Mouse (Mus musculus): ENCODE measurements around the gene Arl13a. TPM values are rescaled to one million over a fixed set of nuclear protein-coding genes. Genes with fewer than 3 reads are reported as not detected.
"Not testable (repeated sequence)": the region's sequence is repeated elsewhere in the genome, so short reads cannot be mapped to it uniquely, and the experiment has no call there.

Gene Arl13a
- not detected for total RNA-seq (2021)

DNA sequence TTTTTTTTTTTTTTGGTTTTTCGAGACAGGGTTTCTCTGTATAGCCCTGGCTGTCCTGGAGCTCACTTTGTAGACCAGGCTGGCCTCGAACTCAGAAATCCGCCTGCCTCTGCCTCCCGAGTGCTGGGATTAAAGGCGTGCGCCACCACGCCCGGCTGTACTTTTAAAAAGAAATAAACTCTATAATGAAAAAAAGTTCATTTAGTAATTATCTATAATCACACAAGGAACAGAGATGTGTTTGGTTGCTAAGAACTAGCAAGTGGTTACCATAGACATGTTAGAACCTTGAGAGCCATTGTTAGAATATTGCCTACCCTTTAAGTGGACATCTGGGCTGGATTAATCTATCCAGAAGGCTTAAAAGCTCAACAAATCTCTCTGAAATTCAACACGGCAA lies at the start of gene Arl13a:
Arl13a (plus strand) TSS at position 301 of the 400 bp plus-strand sequence.
- intact Hi-C loops (cut with DNase I): not testable (repeated sequence)

DNA sequence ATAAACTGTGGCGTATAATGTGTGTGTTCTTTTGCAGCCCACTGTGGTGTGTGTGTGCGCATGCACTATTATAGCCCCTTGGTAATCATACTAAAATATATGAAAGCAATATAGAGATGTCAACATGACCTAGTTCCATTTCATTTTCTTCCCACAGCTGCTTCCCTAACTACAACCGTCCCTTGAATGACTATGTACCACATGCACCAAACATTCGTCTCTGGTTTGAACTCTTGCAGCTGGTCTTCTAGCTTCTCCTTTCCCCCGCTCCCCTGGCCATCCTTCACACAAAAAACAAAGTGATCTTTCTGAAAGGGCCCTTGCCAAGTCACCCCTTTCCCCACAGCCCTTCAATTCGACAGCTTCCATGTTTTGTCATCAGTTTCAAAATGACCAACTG lies 47.3 kb upstream of the Arl13a start:
- intact Hi-C loops (cut with DNase I): no loop called here
- no peak for DNase-seq

More for the DNA sequence above, at the start of gene Arl13a:
- DNase-seq: not testable (repeated sequence)

DNA sequence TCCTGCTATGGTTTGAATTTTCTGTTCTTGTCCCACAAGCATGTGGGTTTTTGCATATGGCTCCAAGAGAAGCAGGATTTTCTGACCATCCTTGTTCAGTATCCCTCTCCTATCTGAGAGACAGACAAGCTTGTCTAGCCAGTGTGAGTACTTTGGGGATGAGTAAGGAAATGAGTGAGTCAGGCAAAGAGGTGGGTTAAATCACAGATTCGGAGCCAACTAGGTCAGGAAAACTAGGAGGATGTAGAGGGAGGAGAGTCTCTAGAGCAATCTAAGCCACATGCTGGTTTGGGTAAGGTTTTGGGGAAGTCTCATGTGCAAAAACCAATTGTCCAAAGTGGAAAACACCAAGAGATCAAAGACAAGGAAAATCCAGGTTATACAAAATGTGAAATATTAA lies 45.8 kb upstream of the Arl13a start:
- no peak for DNase-seq
- intact Hi-C loops (cut with DNase I): no loop called here

- no peak for DNase-seq
- intact Hi-C loops (cut with DNase I): no loop called here
Measured at GRCm38 (mm10) chrX:134141986-134142385, 45.3 kb upstream of the Arl13a start.

GRCm38 (mm10) chrX:134158151-134158550 lies 29.1 kb upstream of the Arl13a start:
- intact Hi-C loops (cut with DNase I): no loop called here
- no peak for DNase-seq

DNA sequence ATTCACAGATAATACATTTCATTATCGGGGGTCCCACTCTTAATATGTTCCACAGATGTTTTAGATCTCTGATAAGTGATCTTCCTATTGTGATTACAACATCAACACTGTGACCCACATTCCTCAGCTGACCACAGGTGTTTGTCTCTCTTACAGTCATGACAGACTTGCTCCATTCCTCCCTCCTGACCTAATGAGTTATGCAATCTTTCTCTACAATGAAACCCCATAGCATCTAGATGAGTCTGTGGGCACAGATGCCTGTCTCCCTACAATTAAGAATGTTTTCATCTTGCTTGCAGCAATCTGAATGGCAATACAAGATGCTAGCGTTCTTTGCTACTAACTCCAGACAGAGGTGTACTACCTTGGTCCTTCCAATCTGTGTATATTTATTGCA lies 26.9 kb upstream of the Arl13a start:
- DNase-seq: no peak
- intact Hi-C loops (cut with DNase I): no loop called here

GRCm38 (mm10) chrX:134162043-134162720 lies 25.1 kb upstream of the Arl13a start, which contains the start of gene Xkrx:
Xkrx (minus strand) TSS chrX:134162076.
- DNase-seq: no peak
- intact Hi-C loops (cut with DNase I): no loop called here

DNA sequence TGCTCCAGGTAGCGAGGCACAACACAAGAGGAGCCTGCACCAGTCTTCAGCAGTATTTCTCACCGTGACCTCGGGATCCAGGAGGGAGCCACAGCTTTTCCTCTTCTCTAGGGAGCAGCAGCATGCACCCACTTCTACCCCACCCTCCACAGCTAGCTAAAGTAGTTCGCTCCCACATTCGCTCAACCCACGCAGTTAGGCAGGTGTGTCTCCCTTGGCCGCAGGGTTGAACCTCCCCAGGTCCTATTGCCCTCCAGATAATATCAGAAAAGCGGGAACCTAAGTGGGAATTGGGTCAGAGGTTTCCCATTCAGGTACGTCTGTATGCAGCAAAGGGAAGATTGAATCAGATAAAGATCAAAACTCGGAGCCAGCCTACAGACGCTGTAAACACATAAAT lies 24.5 kb upstream of the Arl13a start:
- no peak for DNase-seq
- intact Hi-C loops (cut with DNase I): no loop called here

GRCm38 (mm10) chrX:134163484-134163883 lies 23.8 kb upstream of the Arl13a start:
- DNase-seq: no peak
- intact Hi-C loops (cut with DNase I): no loop called here

- intact Hi-C loops (cut with DNase I): no loop called here
- DNase-seq: no peak
Measured at GRCm38 (mm10) chrX:134170584-134170983, 16.7 kb upstream of the Arl13a start.

GRCm38 (mm10) chrX:134174699-134175098 lies 12.6 kb upstream of the Arl13a start:
- intact Hi-C loops (cut with DNase I): no loop called here
- no peak for DNase-seq

- intact Hi-C loops (cut with DNase I): no loop called here
- DNase-seq: no peak
Measured at GRCm38 (mm10) chrX:134208491-134208890, 21.2 kb downstream of the Arl13a start.

- intact Hi-C loops (cut with DNase I): no loop called here
- no peak for DNase-seq
Measured at GRCm38 (mm10) chrX:134211151-134211642, 23.9 kb downstream of the Arl13a start.

GRCm38 (mm10) chrX:134218161-134218560 lies 30.9 kb downstream of the Arl13a start:
- intact Hi-C loops (cut with DNase I): no loop called here

GRCm38 (mm10) chrX:134220618-134221017 lies 33.3 kb downstream of the Arl13a start:
- intact Hi-C loops (cut with DNase I): no loop called here

More at GRCm38 (mm10) chrX:134218161-134218560, 30.9 kb downstream of the Arl13a start:
- no peak for DNase-seq

GRCm38 (mm10) chrX:134221856-134222255 lies 34.6 kb downstream of the Arl13a start, which contains the start of gene Nox1:
Nox1 (minus strand) TSS chrX:134221956.
- intact Hi-C loops (cut with DNase I): no loop called here
- no peak for DNase-seq

More at GRCm38 (mm10) chrX:134220618-134221017, 33.3 kb downstream of the Arl13a start:
- DNase-seq: no peak

DNA sequence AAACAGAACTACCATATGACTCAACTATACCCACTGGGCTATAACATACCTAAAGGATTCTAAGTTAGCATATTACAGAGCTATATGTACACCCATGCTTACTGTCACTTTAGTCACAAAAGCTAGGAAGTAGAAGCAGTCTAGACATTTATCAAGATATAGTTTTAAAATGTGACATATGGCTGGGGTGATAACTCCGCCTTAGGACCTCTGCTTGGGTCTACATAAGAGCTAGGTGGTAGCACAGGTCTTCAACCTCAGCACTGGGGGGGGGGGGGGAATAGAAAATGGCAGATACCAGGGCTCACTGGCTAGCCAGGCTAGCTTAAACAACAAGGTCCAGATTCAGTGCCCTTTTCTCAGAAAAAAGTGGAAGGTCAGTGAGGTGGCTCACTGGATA lies 45.7 kb downstream of the Arl13a start:
- no peak for DNase-seq

DNA sequence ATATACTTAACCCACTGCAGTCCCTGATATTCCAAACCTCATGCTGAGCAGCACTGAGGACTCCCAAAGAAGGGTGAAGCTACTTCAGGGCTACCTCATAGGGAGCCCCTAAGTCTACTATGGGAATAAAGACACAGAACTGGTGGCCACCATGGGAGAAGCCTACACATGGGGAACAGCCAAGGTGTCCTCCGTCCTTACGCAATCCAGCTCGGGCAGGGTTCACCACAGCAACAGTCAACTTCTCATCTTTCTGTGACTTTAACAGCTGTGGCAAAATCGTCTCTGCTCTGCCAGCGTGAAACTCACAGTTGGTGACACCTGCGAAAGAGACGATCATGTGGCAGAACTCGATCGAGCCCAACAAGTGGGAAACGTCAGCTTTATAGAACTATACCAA lies 51.0 kb downstream of the Arl13a start:
- intact Hi-C loops (cut with DNase I): no loop called here
- DNase-seq: no peak

More for the DNA sequence above, 45.7 kb downstream of the Arl13a start:
- intact Hi-C loops (cut with DNase I): no loop called here

- no peak for DNase-seq
- intact Hi-C loops (cut with DNase I): no loop called here
Measured at GRCm38 (mm10) chrX:134245946-134246345, 58.6 kb downstream of the Arl13a start.

DNA sequence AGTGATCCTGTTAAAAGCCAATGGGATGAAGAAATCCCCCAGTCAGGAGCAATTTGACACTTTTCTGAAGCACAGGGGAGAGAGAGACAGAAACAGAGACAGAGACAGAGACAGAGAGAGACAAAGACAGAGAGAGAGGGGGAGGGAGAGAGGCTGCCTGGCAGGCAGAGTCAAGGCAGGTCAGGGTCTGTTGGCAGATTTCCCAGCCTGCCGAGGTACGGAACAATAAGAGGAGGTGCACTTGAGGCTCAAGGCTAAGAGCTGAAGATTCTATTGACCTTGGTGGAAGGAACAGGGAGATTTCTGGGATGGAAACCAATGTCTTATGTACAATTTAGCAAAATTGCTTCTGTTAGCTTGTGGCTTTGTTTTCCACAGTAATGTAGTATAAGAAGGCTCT lies 60.9 kb downstream of the Arl13a start:
- intact Hi-C loops (cut with DNase I): no loop called here
- DNase-seq: no peak
